Mouse (Mus musculus): ENCODE measurements around the gene Zbtb22. TPM values are rescaled to one million over a fixed set of nuclear protein-coding genes. Genes with fewer than 3 reads are reported as not detected.

Zbtb22 gene
- polyA plus RNA-seq, 1 experiment from 2014 or later, result 11.4 TPM

- peaks cover 52% of the 10 kb centered on the region for H3K36me3 ChIP-seq (replicated peaks; ENCODE audit: control insufficient read depth, insufficient read depth)
- no peak overlapping the region for H3K4me3 ChIP-seq (replicated peaks; ENCODE audit: low read length)
- ATAC-seq (ENCODE audit: low FRiP score), result no peak
- H3K4me2 ChIP-seq (replicated peaks), result no peak overlapping the region
- no peaks in the 10 kb centered on the region for H3K27me3 ChIP-seq (ENCODE audit: control insufficient read depth, insufficient read depth, low read length)
- H3K9me3 ChIP-seq (ENCODE audit: control insufficient read depth, low read length), result no peaks in the 10 kb centered on the region
- no peak overlapping the region for H3K27ac ChIP-seq
- H3K4me1 ChIP-seq (replicated peaks; ENCODE audit: control insufficient read depth, insufficient read depth, low read length), result peaks cover 18% of the 10 kb centered on the region
- no peak for DNase-seq (ENCODE audit: low spot score)
- no peak overlapping the region for H3K9ac ChIP-seq
- 89% methylated on average over 21 of the region's 21 CpGs for WGBS
Measured at GRCm38 (mm10) chr17:33935422-33936055, 19.8 kb downstream of the Zbtb22 start.

- 85% methylated on average over 15 of the region's 15 CpGs for WGBS
- H3K9ac ChIP-seq, result no peak overlapping the region
- no peak overlapping the region for H3K4me3 ChIP-seq (replicated peaks; ENCODE audit: low read length)
- DNase-seq (ENCODE audit: low spot score) (no peak), ATAC-seq (ENCODE audit: low FRiP score) (no peak)
- H3K4me1 ChIP-seq (replicated peaks; ENCODE audit: control insufficient read depth, insufficient read depth, low read length), result peaks cover 16% of the 10 kb centered on the region
- no peaks in the 10 kb centered on the region for H3K9me3 ChIP-seq (ENCODE audit: control insufficient read depth, low read length)
- H3K27me3 ChIP-seq (ENCODE audit: control insufficient read depth, insufficient read depth, low read length), result no peaks in the 10 kb centered on the region
- H3K36me3 ChIP-seq (replicated peaks; ENCODE audit: control insufficient read depth, insufficient read depth), result peaks cover 52% of the 10 kb centered on the region
- H3K4me2 ChIP-seq (replicated peaks), result no peak overlapping the region
- no peak overlapping the region for H3K27ac ChIP-seq
Measured at GRCm38 (mm10) chr17:33936993-33937392, 21.3 kb downstream of the Zbtb22 start.

- Histone ChIP-seq H3K9me3 (ENCODE audit: control insufficient read depth, low read length) (no peaks in the 10 kb centered on the region), H3K27ac (no peak overlapping the region), H3K9ac (no peak overlapping the region), H3K4me1 (replicated peaks; ENCODE audit: control insufficient read depth, insufficient read depth, low read length) (peaks cover 16% of the 10 kb centered on the region), H3K4me2 (replicated peaks) (0 out of 2 replicates have a peak overlapping the region, but pooled peaks have one; percentile 84), H3K27me3 (ENCODE audit: control insufficient read depth, insufficient read depth, low read length) (no peaks in the 10 kb centered on the region), H3K4me3 (replicated peaks; ENCODE audit: low read length) (no peak overlapping the region), H3K36me3 (replicated peaks; ENCODE audit: control insufficient read depth, insufficient read depth) (peaks cover 50% of the 10 kb centered on the region)
- no peak for DNase-seq (ENCODE audit: low spot score)
- WGBS, result 83% methylated on average over 11 of the region's 11 CpGs
- ATAC-seq (ENCODE audit: low FRiP score), result no peak
Measured at GRCm38 (mm10) chr17:33938783-33939182, 23.1 kb downstream of the Zbtb22 start.

- H3K36me3 ChIP-seq (replicated peaks; ENCODE audit: control insufficient read depth, insufficient read depth), result peaks cover 52% of the 10 kb centered on the region
- H3K27ac ChIP-seq, result 0 out of 2 replicates have a peak within 1 kb of the TSS, but pooled peaks have one; percentile 0
- H3K9ac ChIP-seq, result peak within 1 kb of the TSS; percentile 70
- peaks cover 16% of the 10 kb centered on the region for H3K4me1 ChIP-seq (replicated peaks; ENCODE audit: control insufficient read depth, insufficient read depth, low read length)
- ATAC-seq (ENCODE audit: low FRiP score) (peak; percentile 90), DNase-seq (ENCODE audit: low spot score) (peak; percentile 95)
- peak within 1 kb of the TSS; percentile 84 for H3K4me2 ChIP-seq (replicated peaks)
- H3K9me3 ChIP-seq (ENCODE audit: control insufficient read depth, low read length), result no peaks in the 10 kb centered on the region
- WGBS, result under 1% methylated on average over 36 of the region's 36 CpGs
- H3K4me3 ChIP-seq (replicated peaks; ENCODE audit: low read length), result peak within 1 kb of the TSS; percentile 87
- H3K27me3 ChIP-seq (ENCODE audit: control insufficient read depth, insufficient read depth, low read length), result no peaks in the 10 kb centered on the region
Measured at GRCm38 (mm10) chr17:33940206-33940805, 24.6 kb downstream of the Zbtb22 start, which contains the start of the genes Pfdn6 and Wdr46. TSS of gene Pfdn6 (minus strand) at chr17:33940343. TSS of gene Wdr46 (plus strand) at chr17:33940660.

GRCm38 (mm10) chr17:33940981-33941380 lies 25.3 kb downstream of the Zbtb22 start:
- H3K4me2 ChIP-seq (replicated peaks), result peak overlapping the region; percentile 84
- no peak overlapping the region for H3K27ac ChIP-seq
- DNase-seq (ENCODE audit: low spot score), result no peak
- H3K4me3 ChIP-seq (replicated peaks; ENCODE audit: low read length), result peak overlapping the region; percentile 87
- H3K4me1 ChIP-seq (replicated peaks; ENCODE audit: control insufficient read depth, insufficient read depth, low read length), result peaks cover 16% of the 10 kb centered on the region
- H3K27me3 ChIP-seq (ENCODE audit: control insufficient read depth, insufficient read depth, low read length), result no peaks in the 10 kb centered on the region
- H3K9ac ChIP-seq, result peak overlapping the region; percentile 70
- no peaks in the 10 kb centered on the region for H3K9me3 ChIP-seq (ENCODE audit: control insufficient read depth, low read length)
- 2% methylated on average over 26 of the region's 26 CpGs for WGBS
- peaks cover 52% of the 10 kb centered on the region for H3K36me3 ChIP-seq (replicated peaks; ENCODE audit: control insufficient read depth, insufficient read depth)
- ATAC-seq (ENCODE audit: low FRiP score), result no peak

- Histone ChIP-seq H3K4me1 (replicated peaks; ENCODE audit: control insufficient read depth, insufficient read depth, low read length) (peaks cover 16% of the 10 kb centered on the region), H3K4me3 (replicated peaks; ENCODE audit: low read length) (peak overlapping the region; percentile 87), H3K27ac (no peak overlapping the region), H3K4me2 (replicated peaks) (peak overlapping the region; percentile 84), H3K9ac (peak overlapping the region; percentile 70), H3K27me3 (ENCODE audit: control insufficient read depth, insufficient read depth, low read length) (no peaks in the 10 kb centered on the region), H3K9me3 (ENCODE audit: control insufficient read depth, low read length) (no peaks in the 10 kb centered on the region), H3K36me3 (replicated peaks; ENCODE audit: control insufficient read depth, insufficient read depth) (peaks cover 55% of the 10 kb centered on the region)
- 63% methylated on average over 19 of the region's 19 CpGs for WGBS
- DNase-seq (ENCODE audit: low spot score), result no peak
- no peak for ATAC-seq (ENCODE audit: low FRiP score)
Measured at GRCm38 (mm10) chr17:33941381-33941780, 25.7 kb downstream of the Zbtb22 start.

- H3K9ac ChIP-seq, result no peak overlapping the region
- H3K4me3 ChIP-seq (replicated peaks; ENCODE audit: low read length), result no peak overlapping the region
- WGBS, result 95% methylated on average over 15 of the region's 15 CpGs
- H3K36me3 ChIP-seq (replicated peaks; ENCODE audit: control insufficient read depth, insufficient read depth), result peaks cover 53% of the 10 kb centered on the region
- no peak overlapping the region for H3K4me2 ChIP-seq (replicated peaks)
- H3K27ac ChIP-seq, result no peak overlapping the region
- peaks cover 16% of the 10 kb centered on the region for H3K4me1 ChIP-seq (replicated peaks; ENCODE audit: control insufficient read depth, insufficient read depth, low read length)
- DNase-seq (ENCODE audit: low spot score), result no peak
- ATAC-seq (ENCODE audit: low FRiP score), result no peak
- H3K27me3 ChIP-seq (ENCODE audit: control insufficient read depth, insufficient read depth, low read length), result no peaks in the 10 kb centered on the region
- no peaks in the 10 kb centered on the region for H3K9me3 ChIP-seq (ENCODE audit: control insufficient read depth, low read length)
Measured at GRCm38 (mm10) chr17:33943454-33943853, 27.8 kb downstream of the Zbtb22 start.

GRCm38 (mm10) chr17:33947430-33948089 lies 31.9 kb downstream of the Zbtb22 start:
- ATAC-seq (ENCODE audit: low FRiP score) (no peak), DNase-seq (ENCODE audit: low spot score) (no peak)
- Histone ChIP-seq H3K9ac (no peak overlapping the region), H3K27ac (no peak overlapping the region), H3K4me2 (replicated peaks) (no peak overlapping the region), H3K36me3 (replicated peaks; ENCODE audit: control insufficient read depth, insufficient read depth) (peaks cover 80% of the 10 kb centered on the region), H3K4me1 (replicated peaks; ENCODE audit: control insufficient read depth, insufficient read depth, low read length) (peaks cover 23% of the 10 kb centered on the region), H3K27me3 (ENCODE audit: control insufficient read depth, insufficient read depth, low read length) (no peaks in the 10 kb centered on the region), H3K4me3 (replicated peaks; ENCODE audit: low read length) (no peak overlapping the region), H3K9me3 (ENCODE audit: control insufficient read depth, low read length) (no peaks in the 10 kb centered on the region)
- whole genome bisulfite sequencing, result 94% methylated on average over 10 of the region's 10 CpGs

GRCm38 (mm10) chr17:33948090-33948904 lies 32.6 kb downstream of the Zbtb22 start:
- Histone ChIP-seq H3K36me3 (replicated peaks; ENCODE audit: control insufficient read depth, insufficient read depth) (peaks cover 81% of the 10 kb centered on the region), H3K27ac (no peak overlapping the region), H3K9me3 (ENCODE audit: control insufficient read depth, low read length) (no peaks in the 10 kb centered on the region), H3K4me1 (replicated peaks; ENCODE audit: control insufficient read depth, insufficient read depth, low read length) (peaks cover 23% of the 10 kb centered on the region), H3K4me2 (replicated peaks) (no peak overlapping the region), H3K4me3 (replicated peaks; ENCODE audit: low read length) (no peak overlapping the region), H3K27me3 (ENCODE audit: control insufficient read depth, insufficient read depth, low read length) (no peaks in the 10 kb centered on the region), H3K9ac (no peak overlapping the region)
- 89% methylated on average over 22 of the region's 22 CpGs for WGBS
- DNase-seq (ENCODE audit: low spot score), result no peak
- no peak for ATAC-seq (ENCODE audit: low FRiP score)

Data from hindbrain, embryonic 14.5 days (tissue).